ENCODE assay signal across 8 mouse cellular contexts in genomic region chr10:95677356-95678109, GRCm38 (mm10). TPM values are rescaled to one million over a fixed set of nuclear protein-coding genes. Genes with fewer than 3 reads are reported as not detected.
DNase-seq lines count a peak whose midpoint lies in the region; ATAC-seq and TF ChIP-seq lines count a peak whose summit lies in the region.

No protein-coding gene starts in this region.

- 8% methylated on average over 22 of the region's 22 CpGs for WGBS in liver, embryonic 16.5 days (ENCODE audit: insufficient replicate concordance)
- 67% methylated on average over 22 of the region's 22 CpGs for WGBS in forebrain, postnatal 0 days

- peak; percentile 16 for DNase-seq in ovary, postnatal 36 days (ENCODE audit: low spot score)
- no peak for DNase-seq in ovary, postnatal 10 days (ENCODE audit: low spot score)
- DNase-seq in heart, adult 18-20 months, result peak; percentile 82 to 91
- DNase-seq in kidney, adult 8-10 months, result peak; percentile 40 to 42
- peak; percentile 79 for DNase-seq in skeletal muscle tissue, adult 2 months (ENCODE audit: low read depth, low spot score)
- no peak for DNase-seq in forebrain, postnatal 0 days

- H3K9ac ChIP-seq in liver, embryonic 16.5 days (ENCODE audit: low read depth, low read length), result no peak overlapping the region
- no peak overlapping the region for H3K9ac ChIP-seq in forebrain, postnatal 0 days

- no peak for TF ChIP-seq CTCF in forebrain, postnatal 0 days (IDR thresholded peaks at IDR 0.05; ENCODE audit: low read depth)

- peak overlapping the region; percentile 75 for H3K27ac ChIP-seq in brown adipose tissue, adult 24 weeks (replicated peaks; ENCODE audit: low read depth, low read length)
- peak overlapping the region; percentile 21 for H3K27ac ChIP-seq in liver, embryonic 16.5 days (ENCODE audit: low read length)
- H3K27ac ChIP-seq in forebrain, postnatal 0 days (ENCODE audit: low read depth, low read length), result no peak overlapping the region

- H3K4me2 ChIP-seq in liver, embryonic 16.5 days (ENCODE audit: low read depth, low read length), result peak overlapping the region; percentile 44
- H3K4me2 ChIP-seq in forebrain, postnatal 0 days (ENCODE audit: low read depth), result no peak overlapping the region

- ATAC-seq in liver, embryonic 16.5 days (ENCODE audit: low read depth), result peak; percentile 37
- no peak for ATAC-seq in forebrain, postnatal 0 days

- H3K27me3 ChIP-seq in liver, embryonic 16.5 days (ENCODE audit: control insufficient read depth, insufficient read depth, low read depth, low read length), result no peaks in the 10 kb centered on the region
- no peaks in the 10 kb centered on the region for H3K27me3 ChIP-seq in forebrain, postnatal 0 days (ENCODE audit: insufficient read depth, low read length)

- no peaks in the 10 kb centered on the region for H3K9me3 ChIP-seq in liver, embryonic 16.5 days (replicated peaks; ENCODE audit: control insufficient read depth, low read length)
- H3K9me3 ChIP-seq in forebrain, postnatal 0 days (ENCODE audit: low read length), result no peaks in the 10 kb centered on the region

- H3K36me3 ChIP-seq in liver, embryonic 16.5 days (ENCODE audit: control insufficient read depth, insufficient read depth), result no peaks in the 10 kb centered on the region
- H3K36me3 ChIP-seq in forebrain, postnatal 0 days (ENCODE audit: insufficient read depth), result no peaks in the 10 kb centered on the region

- H3K4me3 ChIP-seq in brown adipose tissue, adult 24 weeks (ENCODE audit: insufficient read depth, low read depth, low read length), result peak overlapping the region; percentile 32
- peak overlapping the region; percentile 33 for H3K4me3 ChIP-seq in liver, embryonic 16.5 days (ENCODE audit: low read depth, low read length)
- H3K4me3 ChIP-seq in forebrain, postnatal 0 days (ENCODE audit: low read depth, low read length), result no peak overlapping the region

- peaks cover 7% of the 10 kb centered on the region for H3K4me1 ChIP-seq in brown adipose tissue, adult 24 weeks (ENCODE audit: control insufficient read depth, insufficient read depth, insufficient read length, low read length)
- H3K4me1 ChIP-seq in liver, embryonic 16.5 days (ENCODE audit: control insufficient read depth, low read depth, low read length), result peaks cover 19% of the 10 kb centered on the region
- H3K4me1 ChIP-seq in forebrain, postnatal 0 days (ENCODE audit: insufficient read depth), result no peaks in the 10 kb centered on the region

RNA-seq across cellular contexts. Expression of gene Anapc15-ps, which starts 4.3 kb away (rescaled TPM):
- polyA plus RNA-seq in brown adipose tissue, adult 24 weeks (2012; ENCODE audit: insufficient read depth, insufficient read length, missing spikeins), result not detected in 2 replicates
- not detected for total RNA-seq in heart, adult 18-20 months (2021)
- polyA plus RNA-seq in liver, embryonic 16.5 days (2015; fragmentation: Nextera tagmentation; extraction: Ambion mirVana), result not detected in 2 replicates
- not detected in 2 replicates for total RNA-seq in forebrain, postnatal 0 days (2014; rRNA removed)
- polyA plus RNA-seq in forebrain, postnatal 0 days (2015; fragmentation: Nextera tagmentation; extraction: Ambion mirVana), result 0.55 TPM in 1 of 2 replicates, not detected in the other

Comparison
In these comparisons a context has a peak if more than half of its experiments do, and no peak if none do; other contexts are left out.
1. DNase-seq: peak in ovary, postnatal 36 days (single experiment), heart, adult 18-20 months (2 of 2), kidney, adult 8-10 months (2 of 2) and skeletal muscle tissue, adult 2 months (single experiment); none in ovary, postnatal 10 days (single experiment) and forebrain, postnatal 0 days (single experiment).